Mouse (Mus musculus): Measurements from ENCODE around the gene Fam181a.

The Fam181a gene

GRCm38 (mm10) chr12:103314640-103315361, 4.0 kb downstream of the Fam181a start:
- no peak for DNase-seq (ENCODE audit: low read depth)

- no peak for DNase-seq (ENCODE audit: low read depth)
Measured at GRCm38 (mm10) chr12:103315831-103316545, 5.2 kb downstream of the Fam181a start.

- peak; percentile 44 for DNase-seq (ENCODE audit: low read depth)
Measured at GRCm38 (mm10) chr12:103322801-103323200, 12.0 kb downstream of the Fam181a start.

GRCm38 (mm10) chr12:103325156-103325857, 14.5 kb downstream of the Fam181a start:
- DNase-seq (ENCODE audit: low read depth) = peak; percentile 96

GRCm38 (mm10) chr12:103326569-103326968, 15.8 kb downstream of the Fam181a start:
- peak; percentile 9 for DNase-seq (ENCODE audit: low read depth)

- peak; percentile 8 for DNase-seq (ENCODE audit: low read depth)
Measured at GRCm38 (mm10) chr12:103327107-103327506, 16.3 kb downstream of the Fam181a start.

GRCm38 (mm10) chr12:103328448-103329191, 17.8 kb downstream of the Fam181a start:
- DNase-seq (ENCODE audit: low read depth) = peak; percentile 8

- DNase-seq (ENCODE audit: low read depth) = peak; percentile 91
Measured at GRCm38 (mm10) chr12:103331491-103331890, 20.7 kb downstream of the Fam181a start.

GRCm38 (mm10) chr12:103332879-103333278, 22.1 kb downstream of the Fam181a start:
- DNase-seq (ENCODE audit: low read depth) = peak; percentile 65

- peak; percentile 62 for DNase-seq (ENCODE audit: low read depth)
Measured at GRCm38 (mm10) chr12:103333426-103333825, 22.7 kb downstream of the Fam181a start.

GRCm38 (mm10) chr12:103336766-103337165, 26.0 kb downstream of the Fam181a start:
- no peak for DNase-seq (ENCODE audit: low read depth)

GRCm38 (mm10) chr12:103338162-103338798, 27.5 kb downstream of the Fam181a start:
- peak; percentile 33 for DNase-seq (ENCODE audit: low read depth)

GRCm38 (mm10) chr12:103341212-103341611, 30.4 kb downstream of the Fam181a start:
- peak; percentile 89 for DNase-seq (ENCODE audit: low read depth)

GRCm38 (mm10) chr12:103343456-103343855, 32.7 kb downstream of the Fam181a start:
- peak; percentile 63 for DNase-seq (ENCODE audit: low read depth)

GRCm38 (mm10) chr12:103344934-103345333, 34.2 kb downstream of the Fam181a start:
- peak; percentile 10 for DNase-seq (ENCODE audit: low read depth)

GRCm38 (mm10) chr12:103346945-103347344, 36.2 kb downstream of the Fam181a start:
- DNase-seq (ENCODE audit: low read depth) = peak; percentile 5

- peak; percentile 12 for DNase-seq (ENCODE audit: low read depth)
Measured at GRCm38 (mm10) chr12:103347406-103347805, 36.6 kb downstream of the Fam181a start.

- DNase-seq (ENCODE audit: low read depth) = peak; percentile 93
Measured at GRCm38 (mm10) chr12:103348506-103348905, 37.7 kb downstream of the Fam181a start.

GRCm38 (mm10) chr12:103352735-103353134, 42.0 kb downstream of the Fam181a start:
- DNase-seq (ENCODE audit: low read depth) = no peak

GRCm38 (mm10) chr12:103353538-103353937, 42.8 kb downstream of the Fam181a start:
- peak; percentile 11 for DNase-seq (ENCODE audit: low read depth)

- DNase-seq (ENCODE audit: low read depth) = no peak
Measured at GRCm38 (mm10) chr12:103355746-103356414, 45.1 kb downstream of the Fam181a start, which contains the start of gene Asb2. Asb2 (minus strand) TSS chr12:103356001.

All from naive thymus-derived CD4-positive, alpha-beta T cell, adult 2 months (primary cell).